Mouse (Mus musculus) ES-E14 (cell line): ENCODE measurements around the gene Dpp6. TPM values are rescaled to one million over a fixed set of nuclear protein-coding genes. Genes with fewer than 3 reads are reported as not detected.

Source experiments
- DNase-seq: peaks from one replicate; pipeline ENCODE4 v3.0.0-alpha.2; 2013; ENCODE audit warnings: low read depth, low spot score
- H3K27ac ChIP-seq: 2 replicates; pipeline ENCODE4 v1.5.1; 2012; ENCODE audit warnings: low read depth, mild to moderate bottlenecking, low read length, moderate library complexity, mixed read lengths; ENCODE audit not compliant: poor library complexity, insufficient read depth, severe bottlenecking
- H3K36me3 ChIP-seq: 2 replicates; pipeline ENCODE4 v1.6.1; 2012; ENCODE audit warnings: mild to moderate bottlenecking, low read length, moderate library complexity, mixed read lengths; ENCODE audit not compliant: control insufficient read depth, poor library complexity, insufficient read depth, severe bottlenecking
- H3K4me1 ChIP-seq, 2 experiments: fragments of 150-350 bp in 1 of 2; sonication (generic) in 1 of 2; 2 replicates each; pipeline ENCODE4 v1.6.1; 2012; ENCODE audit warnings: low read length in 2 of 2, mild to moderate bottlenecking in 1 of 2, mixed read lengths in 1 of 2; ENCODE audit not compliant: control insufficient read depth in 2 of 2, insufficient read depth in 2 of 2, poor library complexity in 1 of 2
- H3K4me3 ChIP-seq, 2 experiments: fragments of 150-350 bp in 1 of 2; sonication (generic) in 1 of 2; 2 replicates each; pipeline ENCODE4 v1.5.1; 2012; ENCODE audit warnings: low read length in 2 of 2, low read depth in 1 of 2, mild to moderate bottlenecking in 1 of 2, mixed read lengths in 1 of 2; ENCODE audit not compliant: insufficient read depth in 1 of 2, poor library complexity in 1 of 2, severe bottlenecking in 1 of 2
- H3K9ac ChIP-seq: 2 replicates; pipeline ENCODE4 v1.6.1; 2012; ENCODE audit warnings: low read depth, mild to moderate bottlenecking, low read length, mixed read lengths; ENCODE audit not compliant: poor library complexity, insufficient read depth, severe bottlenecking
- H3K9me3 ChIP-seq: fragments of 150-350 bp; sonication (generic); 2 replicates; pipeline ENCODE4 v1.6.1; 2012; ENCODE audit warnings: low read depth, mild to moderate bottlenecking, low read length; ENCODE audit not compliant: control insufficient read depth, insufficient read depth
- CHD2 ChIP-seq: IDR thresholded peaks from 2 replicates; pipeline ENCODE4 v1.6.1; 2014; ENCODE audit warnings: mild to moderate bottlenecking, low read depth, low read length, inconsistent platforms
- HCFC1 ChIP-seq: IDR thresholded peaks from 2 replicates; pipeline ENCODE4 v1.6.1; 2012; ENCODE audit warnings: low read length, inconsistent platforms, borderline replicate concordance; ENCODE audit not compliant: insufficient read depth
- MAFK ChIP-seq: IDR thresholded peaks from 2 replicates; pipeline ENCODE4 v1.6.1; 2014; ENCODE audit warnings: mild to moderate bottlenecking, low read depth, low read length, inconsistent platforms; ENCODE audit not compliant: insufficient read depth
- ZC3H11A ChIP-seq: IDR thresholded peaks from 2 replicates; pipeline ENCODE4 v1.6.1; 2012; ENCODE audit warnings: low read depth, mild to moderate bottlenecking, inconsistent platforms, low read length, borderline replicate concordance
- ZNF384 ChIP-seq: IDR thresholded peaks from 2 replicates; pipeline ENCODE4 v1.6.1; 2012; ENCODE audit warnings: low read depth, low read length, inconsistent platforms
- in situ Hi-C, 2 experiments: fragments of 600-800 bp; cut with MboI; formaldehyde crosslinking; loops; one replicate each; pipeline ENCODE4 v1.15.1; 2025; ENCODE audit warnings: low sequenced_read_pairs in 2 of 2, inconsistent platforms in 1 of 2; ENCODE audit not compliant: unreplicated experiment in 2 of 2
- total RNA-seq: library from RNA; depleted of rRNA; stranded (reverse); fragments of 300-350 nt; gene quantifications from 2 replicates; pipeline ENCODE4 v1.2.3, GENCODE M21; 2012

Gene Dpp6
- total RNA-seq, 1 experiment = 1.5 TPM

DNA sequence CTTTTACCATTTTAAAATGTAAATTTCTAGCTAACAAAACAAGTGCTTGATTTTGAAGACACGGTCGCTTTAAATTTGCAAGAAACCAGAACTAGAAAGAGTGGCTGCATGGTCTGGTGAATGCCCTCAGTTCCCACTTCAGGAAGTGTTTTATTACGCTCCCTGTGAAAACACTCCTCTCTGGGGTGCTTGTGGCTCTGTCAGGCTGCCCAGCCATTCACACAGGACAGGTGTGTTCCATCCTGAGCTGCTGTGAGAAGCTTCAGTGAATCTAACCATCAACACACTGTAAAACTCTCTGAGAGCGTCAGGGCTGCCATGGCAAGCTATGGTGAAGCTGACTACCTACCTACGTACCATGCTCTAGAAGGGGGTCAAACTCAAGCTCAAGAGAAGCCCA is 841.2 kb downstream of the Dpp6 start:
- Histone ChIP-seq H3K9me3 (no peaks in the 10 kb centered on the region), H3K27ac (no peak overlapping the region), H3K4me3 (no peak overlapping the region), H3K4me1 (no peaks in the 10 kb centered on the region), H3K36me3 (no peaks in the 10 kb centered on the region), H3K9ac (no peak overlapping the region)
- in situ Hi-C loops = no loop called here
- TF ChIP-seq MAFK (no peak), CHD2 (no peak), ZNF384 (no peak), HCFC1 (no peak), ZC3H11A (no peak)
- no peak for DNase-seq

DNA sequence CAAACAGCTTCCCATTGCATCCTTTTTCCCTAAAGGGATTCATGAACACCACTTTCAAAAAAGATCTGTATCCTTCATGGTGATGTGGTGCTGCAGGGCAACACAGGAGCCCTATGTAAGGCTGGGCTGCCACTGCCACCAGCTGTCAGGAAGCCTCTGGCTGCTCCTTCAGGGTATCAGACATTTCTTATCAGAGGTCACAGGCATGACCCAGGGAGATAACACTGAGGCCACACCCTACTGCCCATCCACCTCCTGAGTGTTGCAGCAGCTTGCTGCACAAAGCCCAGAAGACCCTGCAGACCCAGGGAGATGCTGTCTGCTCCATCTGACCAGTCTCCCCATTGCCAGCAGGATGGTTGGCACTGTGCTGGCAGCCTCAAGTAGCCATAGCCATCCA is 841.6 kb downstream of the Dpp6 start:
- in situ Hi-C loops = no loop called here
- no peaks in the 10 kb centered on the region for H3K36me3 ChIP-seq
- no peak for DNase-seq
- H3K27ac ChIP-seq = no peak overlapping the region
- no peak overlapping the region for H3K4me3 ChIP-seq
- H3K9me3 ChIP-seq = no peaks in the 10 kb centered on the region
- no peaks in the 10 kb centered on the region for H3K4me1 ChIP-seq
- TF ChIP-seq MAFK (no peak), ZNF384 (no peak), HCFC1 (no peak), CHD2 (no peak), ZC3H11A (no peak)
- no peak overlapping the region for H3K9ac ChIP-seq

DNA sequence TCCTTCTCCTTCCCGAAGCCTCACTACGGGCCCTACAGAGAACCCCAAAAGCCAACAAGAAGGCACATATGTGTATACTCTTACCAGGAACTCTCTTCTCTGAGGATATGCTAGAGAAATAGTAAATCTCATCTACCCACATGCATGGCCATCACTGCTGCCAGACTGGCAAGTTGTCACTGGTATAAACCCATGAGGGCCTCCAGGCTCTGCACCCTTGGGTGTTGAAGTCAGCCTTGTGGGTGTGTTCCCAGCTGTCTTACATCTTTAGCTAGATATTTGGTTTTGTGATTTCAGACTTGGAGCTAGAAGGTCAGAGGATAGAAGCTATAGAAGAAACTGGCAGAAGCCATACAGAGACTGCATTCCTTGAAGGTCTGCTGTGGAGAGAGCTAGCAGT is 842.0 kb downstream of the Dpp6 start:
- TF ChIP-seq CHD2 = no peak
- in situ Hi-C loops = no loop called here
- Histone ChIP-seq H3K9ac (no peak overlapping the region), H3K4me1 (no peaks in the 10 kb centered on the region), H3K36me3 (no peaks in the 10 kb centered on the region), H3K27ac (no peak overlapping the region), H3K4me3 (no peak overlapping the region), H3K9me3 (no peaks in the 10 kb centered on the region)
- no peak for DNase-seq

DNA sequence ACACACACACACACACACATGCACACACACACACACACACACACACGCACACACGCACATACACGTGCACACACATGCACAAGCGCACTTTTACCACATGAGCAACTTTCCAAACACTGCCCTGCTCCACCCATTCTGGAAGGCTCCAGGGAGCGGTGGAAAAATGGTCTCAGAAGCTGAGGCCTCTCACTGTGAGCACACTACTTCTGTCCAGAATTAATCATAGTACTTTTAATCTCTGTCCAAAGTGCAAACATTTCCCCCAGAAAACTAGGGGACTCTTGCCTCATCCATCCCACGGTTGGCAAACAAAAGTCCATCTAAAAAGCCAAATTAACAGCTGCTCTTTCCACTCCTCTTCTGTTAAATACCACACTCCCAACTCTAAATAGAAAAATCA is 842.8 kb downstream of the Dpp6 start:
- no peak overlapping the region for H3K27ac ChIP-seq
- no peaks in the 10 kb centered on the region for H3K36me3 ChIP-seq
- H3K4me1 ChIP-seq = no peaks in the 10 kb centered on the region
- TF ChIP-seq MAFK (no peak), CHD2 (no peak), ZC3H11A (no peak), HCFC1 (no peak), ZNF384 (no peak)
- H3K9ac ChIP-seq = no peak overlapping the region
- no peak overlapping the region for H3K4me3 ChIP-seq
- no peaks in the 10 kb centered on the region for H3K9me3 ChIP-seq
- in situ Hi-C loops = no loop called here
- DNase-seq = no peak

DNA sequence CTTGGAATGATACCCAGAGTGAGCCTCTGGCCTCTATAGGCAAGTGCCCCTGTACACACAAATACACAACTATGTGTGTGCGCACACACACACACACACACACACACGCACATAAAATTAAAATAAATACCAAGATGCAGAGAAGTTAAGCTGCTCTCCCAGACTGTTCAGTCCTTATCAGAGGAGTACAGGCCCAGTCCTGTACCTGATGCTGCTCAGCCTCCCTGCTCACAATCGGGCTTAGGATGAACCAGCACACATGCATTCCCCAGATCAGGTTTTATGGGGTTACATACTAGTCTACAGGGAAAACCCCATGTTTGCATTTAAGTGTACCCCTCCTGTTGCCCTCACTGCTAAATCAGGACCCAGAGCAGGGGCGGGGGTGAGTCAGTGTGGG is 847.1 kb downstream of the Dpp6 start:
- no peak for DNase-seq
- Histone ChIP-seq H3K27ac (no peak overlapping the region), H3K4me1 (no peaks in the 10 kb centered on the region), H3K9me3 (no peaks in the 10 kb centered on the region), H3K9ac (no peak overlapping the region), H3K36me3 (no peaks in the 10 kb centered on the region), H3K4me3 (no peak overlapping the region)
- in situ Hi-C loops = no loop called here
- TF ChIP-seq HCFC1 (no peak), ZC3H11A (no peak), MAFK (no peak), ZNF384 (no peak), CHD2 (no peak)
